ENCODE assay signal across 12 mouse cellular contexts in genomic region chr9:57807174-57807651, GRCm38 (mm10). TPM values are rescaled to one million over a fixed set of nuclear protein-coding genes. Genes with fewer than 3 reads are reported as not detected.
DNase-seq lines count a peak whose midpoint lies in the region; ATAC-seq and TF ChIP-seq lines count a peak whose summit lies in the region.
"Had no signal": no experiment of that assay in that cellular context is flagged by ENCODE, and none has a peak within 500 bp of the region (broad histone marks: within the 10 kb centered on the region; RNA-seq: fewer than 3 reads in every experiment).

No protein-coding gene starts in this region.

- H3K36me3 ChIP-seq in heart, embryonic 10.5 days: peaks cover 37% of the 10 kb centered on the region
- peaks cover 9% of the 10 kb centered on the region; the same call in 1 of the 2 replicates for H3K36me3 ChIP-seq in ES-E14 (ENCODE audit: control insufficient read depth, insufficient read depth, low read length, poor library complexity, severe bottlenecking)
- H3K36me3 ChIP-seq in intestine, embryonic 15.5 days: no peaks in the 10 kb centered on the region
- H3K36me3 ChIP-seq in kidney, embryonic 15.5 days: 0 out of 2 replicates have a peak, but pooled peaks cover 6% of the 10 kb centered on the region
- H3K36me3 ChIP-seq: neural tube, embryonic 12.5 days had no signal

- H3K4me3 ChIP-seq in heart, embryonic 10.5 days: no peak overlapping the region
- no peak overlapping the region for H3K4me3 ChIP-seq in ES-E14 (ENCODE audit: insufficient read depth in 1 of 2, low read depth in 1 of 2, low read length in 2 of 2, poor library complexity in 1 of 2, severe bottlenecking in 1 of 2)
- H3K4me3 ChIP-seq in intestine, embryonic 15.5 days (replicated peaks): no peak overlapping the region
- H3K4me3 ChIP-seq in kidney, embryonic 15.5 days (replicated peaks): no peak overlapping the region
- H3K4me3 ChIP-seq: neural tube, embryonic 12.5 days had no signal

- no peaks in the 10 kb centered on the region for H3K27me3 ChIP-seq in heart, embryonic 10.5 days (ENCODE audit: insufficient read depth, poor library complexity, severe bottlenecking)
- no peaks in the 10 kb centered on the region for H3K27me3 ChIP-seq in intestine, embryonic 15.5 days (replicated peaks)
- no peaks in the 10 kb centered on the region for H3K27me3 ChIP-seq in kidney, embryonic 15.5 days
- H3K27me3 ChIP-seq: neural tube, embryonic 12.5 days had no signal

- no peak overlapping the region for H3K4me2 ChIP-seq in intestine, embryonic 15.5 days (replicated peaks)
- H3K4me2 ChIP-seq in kidney, embryonic 15.5 days: no peak overlapping the region
- H3K4me2 ChIP-seq: neural tube, embryonic 12.5 days had no signal

- H3K27ac ChIP-seq in heart, embryonic 10.5 days: peak overlapping the region; percentile 17; the same call in 1 of the 2 replicates
- H3K27ac ChIP-seq in ES-E14 (ENCODE audit: insufficient read depth, low read depth, low read length, poor library complexity, severe bottlenecking): peak overlapping the region; percentile 74
- H3K27ac ChIP-seq in intestine, embryonic 15.5 days: no peak overlapping the region
- H3K27ac ChIP-seq in kidney, embryonic 15.5 days: no peak overlapping the region
- H3K27ac ChIP-seq: neural tube, embryonic 12.5 days had no signal

- intact Hi-C loops in heart, postnatal 25 days (cut with DNase I): no loop called here

- H3K9ac ChIP-seq in ES-E14 (ENCODE audit: insufficient read depth, low read depth, low read length, poor library complexity, severe bottlenecking): no peak overlapping the region; the same call in 1 of the 2 replicates
- no peak overlapping the region for H3K9ac ChIP-seq in intestine, embryonic 15.5 days
- H3K9ac ChIP-seq in kidney, embryonic 15.5 days: no peak overlapping the region

- 50% methylated on average over 4 of the region's 4 CpGs for WGBS in heart, embryonic 10.5 days
- 63% methylated on average over 4 of the region's 4 CpGs for WGBS in intestine, embryonic 15.5 days
- WGBS in kidney, embryonic 15.5 days: 58% methylated on average over 4 of the region's 4 CpGs

- no peaks in the 10 kb centered on the region for H3K9me3 ChIP-seq in heart, embryonic 10.5 days
- no peaks in the 10 kb centered on the region for H3K9me3 ChIP-seq in ES-E14 (ENCODE audit: control insufficient read depth, insufficient read depth, low read depth, low read length)
- H3K9me3 ChIP-seq in intestine, embryonic 15.5 days: no peaks in the 10 kb centered on the region
- H3K9me3 ChIP-seq in kidney, embryonic 15.5 days (replicated peaks): no peaks in the 10 kb centered on the region
- H3K9me3 ChIP-seq: neural tube, embryonic 12.5 days had no signal

- in situ Hi-C loops in ES-E14 (cut with MboI; ENCODE audit: low sequenced_read_pairs in 2 of 2, unreplicated experiment in 2 of 2): no loop called here

- DNase-seq in heart, embryonic 10.5 days (ENCODE audit: low spot score): no peak
- no peak for DNase-seq in heart, postnatal 25 days (ENCODE audit: low spot score)
- no peak for DNase-seq in ES-E14 (ENCODE audit: low read depth, low spot score)
- peak; percentile 57 for DNase-seq in mesoderm, embryonic 11.5 days (ENCODE audit: low read depth, low spot score)
- no peak for DNase-seq in heart, postnatal 4 days
- DNase-seq in gastrocnemius, postnatal 10 days: no peak
- DNase-seq: cerebellum, adult 9-11 months; heart, adult 18-20 months; right cerebral cortex, adult 18-20 months had no signal

- ATAC-seq in intestine, embryonic 15.5 days: peak; percentile 37; the same call in 1 of the 2 replicates
- ATAC-seq in kidney, embryonic 15.5 days (replicated peaks; ENCODE audit: low FRiP score): no peak

- peaks cover 98% of the 10 kb centered on the region for H3K4me1 ChIP-seq in heart, embryonic 10.5 days
- H3K4me1 ChIP-seq in ES-E14 (ENCODE audit: control insufficient read depth in 2 of 2, insufficient read depth in 2 of 2, low read length in 2 of 2, poor library complexity in 1 of 2): peaks cover 20 to 34% of the 10 kb centered on the region in 2 experiments
- peaks cover 32% of the 10 kb centered on the region for H3K4me1 ChIP-seq in intestine, embryonic 15.5 days (replicated peaks)
- H3K4me1 ChIP-seq in kidney, embryonic 15.5 days: peaks cover 84% of the 10 kb centered on the region

TF ChIP-seq in ES-E14, 5 proteins besides CTCF, POLR2A, EP300 and RAD21:
- TF ChIP-seq MAFK (IDR thresholded peaks at IDR 0.05; ENCODE audit: insufficient read depth, low read depth, low read length): no peak
- no peak for TF ChIP-seq CHD2 (IDR thresholded peaks at IDR 0.05; ENCODE audit: low read depth, low read length)
- no peak for TF ChIP-seq ZNF384 (IDR thresholded peaks at IDR 0.05; ENCODE audit: low read depth, low read length)
- TF ChIP-seq ZC3H11A (IDR thresholded peaks at IDR 0.05; ENCODE audit: borderline replicate concordance, low read depth, low read length): no peak
- no peak for TF ChIP-seq HCFC1 (IDR thresholded peaks at IDR 0.05; ENCODE audit: borderline replicate concordance, insufficient read depth, low read length)

RNA-seq across cellular contexts. Expression of gene Arid3b, which starts 29.4 kb away (rescaled TPM):
- polyA plus RNA-seq in heart, embryonic 10.5 days (2016; fragmentation: Nextera tagmentation; extraction: Ambion mirVana): 59.7 and 60.2 TPM in 2 replicates
- 1 to 10 TPM; 2.9 to 5.7 TPM for total RNA-seq in heart, postnatal 25 days (2021)
- total RNA-seq in ES-E14 (2012; rRNA removed): 20.3 and 23.4 TPM in 2 replicates
- polyA plus RNA-seq in intestine, embryonic 15.5 days (2015; fragmentation: Nextera tagmentation; extraction: Ambion mirVana): 7.4 and 7.8 TPM in 2 replicates
- polyA plus RNA-seq in kidney, embryonic 15.5 days (2015; fragmentation: Nextera tagmentation; extraction: Ambion mirVana): 6.2 and 9.1 TPM in 2 replicates
- 1 to 10 TPM; 8.5 to 9.5 TPM for total RNA-seq in heart, postnatal 4 days (2021)
- total RNA-seq in gastrocnemius, postnatal 10 days (2021): 1 to 10 TPM; 1.6 to 3.3 TPM

RNA-seq across cellular contexts. Expression of gene Clk3, which starts 41.6 kb away (rescaled TPM):
- 70.6 and 79.7 TPM in 2 replicates for polyA plus RNA-seq in heart, embryonic 10.5 days (2016; fragmentation: Nextera tagmentation; extraction: Ambion mirVana)
- total RNA-seq in heart, postnatal 25 days (2021): 10 to 100 TPM; 27.6 to 29.2 TPM
- total RNA-seq in ES-E14 (2012; rRNA removed): 38.3 and 41.5 TPM in 2 replicates
- polyA plus RNA-seq in intestine, embryonic 15.5 days (2015; fragmentation: Nextera tagmentation; extraction: Ambion mirVana): 57.8 and 71.7 TPM in 2 replicates
- polyA plus RNA-seq in kidney, embryonic 15.5 days (2015; fragmentation: Nextera tagmentation; extraction: Ambion mirVana): 71.0 and 71.8 TPM in 2 replicates
- total RNA-seq in heart, postnatal 4 days (2021): 10 to 100 TPM; 43.5 to 49.1 TPM
- total RNA-seq in gastrocnemius, postnatal 10 days (2021): 10 to 100 TPM; 34.8 to 45.3 TPM

Comparison
In these comparisons a context has a peak if more than half of its experiments do, and no peak if none do; other contexts are left out.
1. H3K27ac ChIP-seq: peak in heart, embryonic 10.5 days (single experiment) and ES-E14 (single experiment); none in intestine, embryonic 15.5 days (single experiment) and kidney, embryonic 15.5 days (single experiment).